Mouse (Mus musculus): ENCODE measurements around the gene Bcl2a1c.

DNA sequence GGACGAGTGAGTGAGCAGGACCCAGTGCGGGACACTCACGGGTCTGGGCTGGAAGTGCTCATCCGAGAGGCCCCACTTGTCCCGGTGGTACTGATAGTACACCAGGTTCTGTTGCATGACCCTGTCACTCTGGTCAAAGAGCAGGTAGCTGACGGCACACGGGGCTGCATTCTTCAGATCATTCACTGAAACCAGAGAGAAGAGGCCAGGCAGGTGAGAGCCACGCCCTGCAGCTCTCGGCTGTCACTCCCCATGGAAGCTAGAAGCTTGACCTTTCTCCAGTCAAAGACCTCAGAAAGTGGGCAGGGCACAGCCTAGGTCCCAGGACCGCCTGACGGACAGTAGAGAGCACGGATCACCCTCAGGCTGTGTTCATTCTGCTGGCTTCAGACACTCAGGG lies 49.9 kb downstream of the Bcl2a1c start:
- TF ChIP-seq CTCF (IDR thresholded peaks at IDR 0.05; ENCODE audit: control insufficient read depth, insufficient read depth, low read length) (no peak), POLR2A (IDR thresholded peaks at IDR 0.05; ENCODE audit: borderline replicate concordance, control insufficient read depth, low read depth, low read length) (no peak)
